Mouse (Mus musculus) stomach, embryonic 14.5 days (tissue): ENCODE data around the gene Arsg. TPM values are rescaled to one million over a fixed set of nuclear protein-coding genes. Genes with fewer than 3 reads are reported as not detected.

ENCODE experiments used
- ATAC-seq: fragments of 200-750 bp; cut with Nextera tagmentation; 2 replicates; pipeline ENCODE4 v1.8.0; 2017; ENCODE audit warnings: low read depth, moderate TSS enrichment; ENCODE audit not compliant: insufficient number of reproducible peaks, insufficient read depth, low FRiP score
- H3K27ac ChIP-seq: fragments of 300-500 bp; sonication (generic); 2 replicates; pipeline ENCODE4 v1.5.1; 2014; ENCODE audit warnings: mild to moderate bottlenecking, low read length, moderate library complexity, mixed read lengths
- H3K27me3 ChIP-seq: fragments of 300-500 bp; sonication (generic); 2 replicates; pipeline ENCODE4 v1.6.1; 2014; ENCODE audit warnings: low read length, control low read depth, mixed read lengths; ENCODE audit not compliant: control insufficient read depth, insufficient read depth
- H3K36me3 ChIP-seq: fragments of 300-500 bp; sonication (generic); 2 replicates; pipeline ENCODE4 v1.6.1; 2014; ENCODE audit warnings: mild to moderate bottlenecking, control low read depth, low read length, moderate library complexity, mixed read lengths; ENCODE audit not compliant: control insufficient read depth, insufficient read depth
- H3K4me1 ChIP-seq: fragments of 300-500 bp; sonication (generic); 2 replicates; pipeline ENCODE4 v1.6.1; 2014; ENCODE audit warnings: low read length, control low read depth, mixed read lengths; ENCODE audit not compliant: control insufficient read depth, insufficient read depth
- H3K4me2 ChIP-seq: fragments of 300-500 bp; sonication (generic); replicated peaks from 2 replicates; pipeline ENCODE4 v1.6.1; 2014; ENCODE audit warnings: low read depth, low read length, control low read depth
- H3K4me3 ChIP-seq: fragments of 300-500 bp; sonication (generic); 2 replicates; pipeline ENCODE4 v1.5.1; 2014; ENCODE audit warnings: low read depth, low read length, control low read depth
- H3K9ac ChIP-seq: fragments of 300-500 bp; sonication (generic); replicated peaks from 2 replicates; pipeline ENCODE4 v1.6.1; 2014; ENCODE audit warnings: low read depth, mild to moderate bottlenecking, control low read depth, low read length, moderate library complexity, mixed read lengths
- H3K9me3 ChIP-seq: fragments of 300-500 bp; sonication (generic); 2 replicates; pipeline ENCODE4 v1.6.1; 2016; ENCODE audit warnings: low read depth, low read length, control low read depth; ENCODE audit not compliant: control insufficient read depth
- WGBS: fragments of 180-500 bp; shearing (Covaris S2); extraction: QIAGEN DNeasy Blood & Tissue Kit; methylation state at CpG from one replicate; pipeline ENCODE4 v1.1.7; 2014; 5-methylcytosine and 5-hydroxymethylcytosine counted together
- microRNA-seq: library from miRNA; unstranded; fragments of <30 nt; microRNA quantifications from one replicate; pipeline ENCODE4, GENCODE M21; 2016
- polyA plus RNA-seq: library from polyadenylated mRNA; unstranded; fragments of >200 nt; fragmentation: Nextera tagmentation; extraction: Ambion mirVana; gene quantifications from 2 replicates; pipeline ENCODE4 v1.2.1, GENCODE M21; 2014

Arsg gene
- polyA plus RNA-seq, 1 experiment from 2014 or later: 3.5 TPM

GRCm38 (mm10) chr11:109622518-109623037, 149.4 kb downstream of the Arsg start:
- no peak; the same call in 1 of the 2 replicates for ATAC-seq

More at GRCm38 (mm10) chr11:109622518-109623037, 149.4 kb downstream of the Arsg start:
- no peaks in the 10 kb centered on the region for H3K27me3 ChIP-seq
- 10% methylated on average over 15 of the region's 15 CpGs for WGBS
- peaks cover 5% of the 10 kb centered on the region; the same call in 1 of the 2 replicates for H3K4me1 ChIP-seq
- H3K27ac ChIP-seq: no peak overlapping the region
- H3K4me3 ChIP-seq: peak overlapping the region; percentile 7; the same call in 1 of the 2 replicates
- peak overlapping the region; percentile 36 for H3K4me2 ChIP-seq
- no peaks in the 10 kb centered on the region for H3K36me3 ChIP-seq
- no peak overlapping the region for H3K9ac ChIP-seq
- H3K9me3 ChIP-seq: no peaks in the 10 kb centered on the region

Small RNA genes lying within 50 kb of the gene (microRNA-seq; reads per million reads assigned to microRNA genes)
- not detected for gene Gm25540

Other genes with a start within 250 kb of the Arsg start
- 1.4 and 2.2 TPM in 2 replicates for gene Rgs9, start 175.2 kb upstream of the Arsg start, polyA plus RNA-seq
- 34.0 and 35.7 TPM in 2 replicates for gene Gna13, start 110.5 kb upstream of the Arsg start, polyA plus RNA-seq
- not detected in 2 replicates for gene 9930022D16Rik, start 59.5 kb upstream of the Arsg start, polyA plus RNA-seq
- 42.8 and 46.6 TPM in 2 replicates for gene Amz2, start 47.4 kb upstream of the Arsg start, polyA plus RNA-seq
- 4.4 and 6.7 TPM in 2 replicates for gene Slc16a6, start 224 bp downstream of the Arsg start, polyA plus RNA-seq
- gene Wipi1, start 138.6 kb downstream of the Arsg start, polyA plus RNA-seq: 21.3 and 25.0 TPM in 2 replicates
- gene Prkar1a, start 176.0 kb downstream of the Arsg start, polyA plus RNA-seq: 340 and 351 TPM in 2 replicates
- gene Fam20a, start 248.9 kb downstream of the Arsg start, polyA plus RNA-seq: 0.86 and 1.2 TPM in 2 replicates